Mouse (Mus musculus): ENCODE measurements around the gene Spata17. TPM values are rescaled to one million over a fixed set of nuclear protein-coding genes. Genes with fewer than 3 reads are reported as not detected.

Spata17 gene
- total RNA-seq, 2 experiments from 2014 or later, result 0.36 TPM; not detected in 1

- intact Hi-C loops (cut with DNase I), result no loop called here
- DNase-seq (ENCODE audit: extremely low spot score in 1 of 2, low spot score in 2 of 2), result no peak
Observed at GRCm38 (mm10) chr1:187028841-187029240, 186.4 kb downstream of the Spata17 start.

GRCm38 (mm10) chr1:187020011-187020410 lies 195.3 kb downstream of the Spata17 start:
- intact Hi-C loops (cut with DNase I), result no loop called here
- DNase-seq (ENCODE audit: extremely low spot score in 1 of 2, low spot score in 2 of 2), result no peak

GRCm38 (mm10) chr1:187016116-187016515 lies 199.1 kb downstream of the Spata17 start:
- intact Hi-C loops (cut with DNase I), result no loop called here
- DNase-seq (ENCODE audit: extremely low spot score in 1 of 2, low spot score in 2 of 2), result no peak

GRCm38 (mm10) chr1:187015673-187016072 lies 199.6 kb downstream of the Spata17 start:
- DNase-seq (ENCODE audit: extremely low spot score in 1 of 2, low spot score in 2 of 2), result no peak
- intact Hi-C loops (cut with DNase I), result no loop called here

GRCm38 (mm10) chr1:187014141-187014540 lies 201.1 kb downstream of the Spata17 start:
- DNase-seq (ENCODE audit: extremely low spot score in 1 of 2, low spot score in 2 of 2), result no peak
- intact Hi-C loops (cut with DNase I), result no loop called here

- DNase-seq (ENCODE audit: extremely low spot score in 1 of 2, low spot score in 2 of 2), result no peak
- intact Hi-C loops (cut with DNase I), result no loop called here
Observed at GRCm38 (mm10) chr1:187011601-187012000, 203.7 kb downstream of the Spata17 start.

GRCm38 (mm10) chr1:187010071-187010470 lies 205.2 kb downstream of the Spata17 start:
- intact Hi-C loops (cut with DNase I), result no loop called here
- no peak for DNase-seq (ENCODE audit: extremely low spot score in 1 of 2, low spot score in 2 of 2)

- intact Hi-C loops (cut with DNase I), result no loop called here
- DNase-seq (ENCODE audit: extremely low spot score in 1 of 2, low spot score in 2 of 2), result no peak
Observed at GRCm38 (mm10) chr1:187008236-187008635, 207.0 kb downstream of the Spata17 start.

- no peak for DNase-seq (ENCODE audit: extremely low spot score in 1 of 2, low spot score in 2 of 2)
- intact Hi-C loops (cut with DNase I), result no loop called here
Observed at GRCm38 (mm10) chr1:187006227-187006925, 208.9 kb downstream of the Spata17 start.

- intact Hi-C loops (cut with DNase I), result no loop called here
- DNase-seq (ENCODE audit: extremely low spot score in 1 of 2, low spot score in 2 of 2), result no peak
Observed at GRCm38 (mm10) chr1:187004306-187004705, 211.0 kb downstream of the Spata17 start.

GRCm38 (mm10) chr1:187003441-187003861 lies 211.8 kb downstream of the Spata17 start:
- no peak for DNase-seq (ENCODE audit: extremely low spot score in 1 of 2, low spot score in 2 of 2)
- intact Hi-C loops (cut with DNase I), result no loop called here

- intact Hi-C loops (cut with DNase I), result no loop called here
Observed at GRCm38 (mm10) chr1:186997596-186998304, 217.5 kb downstream of the Spata17 start.

More at GRCm38 (mm10) chr1:186997596-186998304, 217.5 kb downstream of the Spata17 start:
- DNase-seq (ENCODE audit: extremely low spot score in 1 of 2, low spot score in 2 of 2), result no peak

Other genes starting within 250 kb of the Spata17 start
- under 1 TPM in 1 of 2 experiments, not detected in 1; 0.11 TPM for gene D1Pas1, start 248.0 kb downstream of the Spata17 start, total RNA-seq (2021)
- 10 to 100 TPM; 17.2 to 18.8 TPM for gene Gpatch2, start within 50 bp of the Spata17 start, total RNA-seq (2021)